Mouse (Mus musculus): Measurements from ENCODE around the gene Slc35c1. TPM values are rescaled to one million over a fixed set of nuclear protein-coding genes. Genes with fewer than 3 reads are reported as not detected.
A peak's percentile ranks its signal among the peaks of the same experiment; 100 is the strongest.

The Slc35c1 gene
- polyA plus RNA-seq, 1 experiment from 2014 or later, result 12.3 TPM

- Histone ChIP-seq H3K27ac (replicated peaks) (no peak overlapping the region), H3K36me3 (peaks cover 83% of the 10 kb centered on the region), H3K9ac (no peak overlapping the region), H3K9me3 (no peaks in the 10 kb centered on the region), H3K27me3 (no peaks in the 10 kb centered on the region), H3K4me1 (replicated peaks) (peaks cover 40% of the 10 kb centered on the region), H3K4me3 (no peak overlapping the region), H3K4me2 (no peak overlapping the region)
- 95% methylated on average over 7 of the region's 7 CpGs for WGBS
- ATAC-seq (ENCODE audit: low read depth), result no peak
Measured at GRCm38 (mm10) chr2:92421723-92422387, 38.5 kb downstream of the Slc35c1 start.

- Histone ChIP-seq H3K4me3 (no peak overlapping the region), H3K36me3 (peaks cover 99% of the 10 kb centered on the region), H3K9ac (no peak overlapping the region), H3K4me2 (no peak overlapping the region), H3K9me3 (no peaks in the 10 kb centered on the region), H3K4me1 (replicated peaks) (0 out of 2 replicates have a peak, but pooled peaks cover under 1% of the 10 kb centered on the region), H3K27me3 (no peaks in the 10 kb centered on the region), H3K27ac (replicated peaks) (no peak overlapping the region)
- WGBS, result 92% methylated on average over 10 of the region's 10 CpGs
- no peak for ATAC-seq (ENCODE audit: low read depth)
Measured at GRCm38 (mm10) chr2:92411705-92412104, 48.6 kb downstream of the Slc35c1 start.

GRCm38 (mm10) chr2:92408309-92409045 lies 51.9 kb downstream of the Slc35c1 start:
- WGBS, result 90% methylated on average over 18 of the region's 18 CpGs
- no peak overlapping the region for H3K4me3 ChIP-seq
- peaks cover 21% of the 10 kb centered on the region for H3K4me1 ChIP-seq (replicated peaks)

DNA sequence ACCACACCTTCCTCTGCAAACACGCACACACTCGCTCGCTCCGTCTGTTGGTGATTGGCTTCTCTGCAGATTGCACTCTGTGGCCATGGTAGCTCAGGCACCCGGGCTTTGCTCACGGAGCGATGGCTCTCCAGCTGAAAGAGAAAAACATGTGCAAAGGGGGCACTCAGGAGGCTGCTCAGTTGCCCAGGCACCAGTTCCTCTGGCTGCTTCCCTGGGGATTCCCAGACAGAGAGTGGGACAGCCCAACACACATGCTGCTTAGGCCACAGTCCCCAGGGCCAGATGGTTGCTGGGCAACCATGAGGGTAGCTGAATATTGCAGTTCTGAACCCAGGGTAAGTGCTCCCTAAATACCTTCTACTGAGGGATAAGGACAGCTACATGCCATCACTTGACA lies 54.7 kb downstream of the Slc35c1 start:
- H3K4me2 ChIP-seq, result no peak overlapping the region
- 50% methylated on average over 7 of the region's 7 CpGs for WGBS
- 0 out of 2 replicates have a peak overlapping the region, but pooled peaks have one; percentile 22 for H3K9ac ChIP-seq
- H3K27me3 ChIP-seq, result no peaks in the 10 kb centered on the region
- no peak for ATAC-seq (ENCODE audit: low read depth)
- peaks cover 71% of the 10 kb centered on the region for H3K36me3 ChIP-seq
- no peak overlapping the region for H3K4me3 ChIP-seq
- no peaks in the 10 kb centered on the region for H3K9me3 ChIP-seq
- peaks cover 34% of the 10 kb centered on the region for H3K4me1 ChIP-seq (replicated peaks)
- H3K27ac ChIP-seq (replicated peaks), result peak overlapping the region; percentile 72

More at GRCm38 (mm10) chr2:92408309-92409045, 51.9 kb downstream of the Slc35c1 start:
- Histone ChIP-seq H3K36me3 (peaks cover 99% of the 10 kb centered on the region), H3K9me3 (no peaks in the 10 kb centered on the region), H3K4me2 (no peak overlapping the region), H3K27me3 (no peaks in the 10 kb centered on the region), H3K9ac (no peak overlapping the region), H3K27ac (replicated peaks) (no peak overlapping the region)
- ATAC-seq (ENCODE audit: low read depth), result no peak

DNA sequence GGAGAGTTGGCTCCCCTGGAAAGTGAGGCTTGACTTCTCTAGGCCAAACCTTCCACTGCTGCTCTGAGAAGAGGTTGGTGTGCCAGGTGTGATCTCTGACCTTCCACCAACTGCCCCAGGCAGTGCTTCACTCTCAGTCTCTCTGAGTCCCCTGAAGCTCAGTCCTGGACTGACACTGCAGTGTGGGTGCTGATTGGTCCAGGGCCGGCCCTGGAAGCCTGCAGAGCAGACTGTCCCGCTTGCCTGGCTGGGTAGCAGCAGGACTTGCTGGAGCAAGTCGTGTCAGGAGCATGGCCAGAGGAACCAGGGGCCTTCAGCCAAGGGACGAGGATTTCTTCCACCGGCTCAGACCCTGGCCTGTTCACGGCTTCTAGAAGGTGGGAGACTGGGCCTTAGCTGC lies 55.6 kb downstream of the Slc35c1 start:
- no peaks in the 10 kb centered on the region for H3K27me3 ChIP-seq
- H3K36me3 ChIP-seq, result peaks cover 61% of the 10 kb centered on the region
- no peak overlapping the region for H3K4me3 ChIP-seq
- ATAC-seq (ENCODE audit: low read depth), result no peak
- H3K4me1 ChIP-seq (replicated peaks), result peaks cover 43% of the 10 kb centered on the region
- H3K27ac ChIP-seq (replicated peaks), result peak overlapping the region; percentile 72; the same call in 1 of the 2 replicates
- WGBS, result 88% methylated on average over 6 of the region's 6 CpGs
- 0 out of 2 replicates have a peak overlapping the region, but pooled peaks have one; percentile 6 for H3K9ac ChIP-seq
- no peaks in the 10 kb centered on the region for H3K9me3 ChIP-seq
- H3K4me2 ChIP-seq, result no peak overlapping the region

DNA sequence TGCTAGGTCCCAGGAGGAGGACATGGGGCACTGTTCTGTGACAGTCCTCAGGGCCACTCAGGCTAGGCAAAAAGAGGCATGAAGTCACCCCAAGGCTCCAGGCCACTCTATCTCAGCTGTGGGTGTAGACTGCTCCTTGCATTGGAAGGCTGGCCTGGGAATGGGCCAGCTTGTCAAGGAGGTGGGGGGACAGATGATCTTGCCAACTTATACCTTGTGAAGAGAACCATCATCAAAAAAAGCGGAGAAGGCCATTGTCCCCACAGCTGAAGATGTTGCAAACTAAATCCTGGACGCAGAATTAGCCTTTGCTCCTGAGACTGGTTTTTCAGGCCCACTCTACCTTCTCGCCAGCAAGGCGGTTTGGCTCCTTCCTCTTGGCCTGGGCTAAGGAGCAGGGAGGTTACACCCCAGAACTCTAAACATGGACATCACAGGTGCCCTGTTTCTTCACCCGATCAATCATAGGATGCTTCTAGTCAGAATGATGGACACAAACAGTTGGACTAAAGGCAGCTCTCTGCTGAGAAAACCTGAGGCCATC lies 56.5 kb downstream of the Slc35c1 start:
- peaks cover 53% of the 10 kb centered on the region for H3K36me3 ChIP-seq
- WGBS, result 95% methylated on average over 5 of the region's 5 CpGs

More for the DNA sequence above, 56.5 kb downstream of the Slc35c1 start:
- Histone ChIP-seq H3K4me1 (replicated peaks) (peaks cover 52% of the 10 kb centered on the region), H3K9me3 (no peaks in the 10 kb centered on the region), H3K4me3 (no peak overlapping the region), H3K9ac (no peak overlapping the region), H3K27ac (replicated peaks) (no peak overlapping the region), H3K4me2 (no peak overlapping the region), H3K27me3 (no peaks in the 10 kb centered on the region)
- no peak for ATAC-seq (ENCODE audit: low read depth)

Other genes with a start within 250 kb of the Slc35c1 start
- gene Pex16, start 85.9 kb downstream of the Slc35c1 start, polyA plus RNA-seq (2015; fragmentation: Nextera tagmentation; extraction: Ambion mirVana), result 31.6 and 35.0 TPM in 2 replicates
- 0.74 and 1.4 TPM in 2 replicates for gene Large2, start 85.7 kb downstream of the Slc35c1 start, polyA plus RNA-seq (2015; fragmentation: Nextera tagmentation; extraction: Ambion mirVana)
- 6.4 TPM in 2 replicates for gene 1700029I15Rik, start 78.0 kb downstream of the Slc35c1 start, polyA plus RNA-seq (2015; fragmentation: Nextera tagmentation; extraction: Ambion mirVana)
- gene Mapk8ip1, start 59.3 kb downstream of the Slc35c1 start, polyA plus RNA-seq (2015; fragmentation: Nextera tagmentation; extraction: Ambion mirVana), result 138 and 152 TPM in 2 replicates
- 35.9 and 37.7 TPM in 2 replicates for gene Cry2, start 26.5 kb downstream of the Slc35c1 start, polyA plus RNA-seq (2015; fragmentation: Nextera tagmentation; extraction: Ambion mirVana)
- 9.2 and 10.4 TPM in 2 replicates for gene Chst1, start 139.2 kb upstream of the Slc35c1 start, polyA plus RNA-seq (2015; fragmentation: Nextera tagmentation; extraction: Ambion mirVana)

Measured in neural tube, embryonic 13.5 days (tissue).